Mouse (Mus musculus) WW6 (cell line): ENCODE measurements around the gene Prdm2.

Experiments
- DNase-seq: peaks from one replicate; pipeline ENCODE4 v3.0.0-alpha.2; 2013; ENCODE audit warnings: low read depth, low spot score

The Prdm2 gene

DNA sequence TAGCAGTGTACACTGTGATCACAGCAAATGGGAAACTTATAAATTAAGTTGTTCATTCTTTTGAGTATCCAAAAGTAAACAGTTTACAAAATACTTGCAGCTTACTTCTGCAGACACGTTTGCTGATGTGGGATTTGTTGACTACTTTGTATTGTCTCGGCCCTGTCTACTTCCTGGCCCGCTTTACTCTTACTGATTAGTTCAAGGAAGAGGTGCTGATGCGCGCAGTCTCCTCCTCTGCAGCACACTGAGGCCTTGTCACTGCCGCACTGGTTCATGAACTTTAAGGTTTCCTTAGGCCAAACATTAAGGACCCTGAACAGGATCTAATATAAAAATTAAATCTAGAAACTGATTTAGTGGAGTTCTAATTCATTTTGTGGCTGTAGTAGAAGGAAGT lies 58.2 kb downstream of the Prdm2 start:
- no peak for DNase-seq

DNA sequence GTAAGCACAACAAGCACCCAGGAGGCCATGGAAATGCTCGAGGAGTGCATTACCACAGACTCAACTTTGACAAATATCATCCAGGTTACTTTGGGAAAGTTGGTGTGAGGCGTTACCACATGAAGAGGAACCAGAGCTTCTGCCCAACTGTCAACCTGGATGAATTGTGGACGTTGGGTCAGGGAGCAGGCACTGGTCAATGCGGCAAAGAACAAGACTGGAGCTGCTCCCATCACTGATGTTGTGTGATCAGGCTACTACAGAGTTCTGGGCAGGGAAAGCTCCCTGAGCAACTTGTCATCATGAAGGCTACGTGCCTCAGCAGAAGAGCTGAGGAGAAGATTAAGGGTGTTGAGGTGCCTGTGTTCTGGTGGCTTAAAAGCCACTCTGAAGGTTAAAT lies 60.2 kb downstream of the Prdm2 start:
- DNase-seq = no peak

DNA sequence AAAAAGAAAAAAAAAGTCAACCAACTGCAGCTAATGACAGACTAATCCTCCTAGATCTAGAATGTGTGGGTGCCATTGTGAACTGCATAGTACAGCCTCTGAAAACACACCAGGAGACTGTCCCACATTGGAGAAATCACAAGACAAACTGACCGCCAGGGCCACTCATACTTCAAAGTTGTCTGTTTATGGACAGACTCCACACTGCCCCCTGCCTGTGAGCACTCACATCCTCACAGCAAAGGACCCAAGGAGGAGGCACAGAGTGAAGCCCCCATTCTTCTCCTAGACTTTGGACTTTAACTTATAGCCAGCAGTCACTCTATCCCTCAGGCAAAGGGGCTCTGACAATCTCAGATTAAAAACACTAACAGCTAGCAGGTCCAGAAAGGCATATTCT lies 61.5 kb downstream of the Prdm2 start:
- no peak for DNase-seq

DNA sequence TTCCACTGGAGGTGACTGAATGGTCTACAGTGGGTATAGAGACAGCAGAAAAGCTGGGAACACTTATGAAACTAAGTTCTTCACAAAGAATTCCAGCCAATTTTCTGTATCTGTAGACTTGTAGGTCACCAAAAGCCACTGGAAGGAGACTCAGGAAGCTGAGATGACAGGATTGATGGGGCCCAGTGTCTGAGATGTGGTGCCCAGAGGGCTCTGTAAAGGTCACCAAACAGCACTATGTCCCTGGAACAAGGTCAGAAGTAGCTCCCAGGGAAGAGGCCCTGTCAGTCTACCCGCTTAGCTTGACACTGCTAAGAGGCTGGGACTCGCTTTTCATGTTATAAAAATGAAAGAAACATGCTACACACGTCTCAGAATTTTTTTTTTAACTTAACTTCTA lies 65.1 kb downstream of the Prdm2 start:
- DNase-seq = no peak

DNA sequence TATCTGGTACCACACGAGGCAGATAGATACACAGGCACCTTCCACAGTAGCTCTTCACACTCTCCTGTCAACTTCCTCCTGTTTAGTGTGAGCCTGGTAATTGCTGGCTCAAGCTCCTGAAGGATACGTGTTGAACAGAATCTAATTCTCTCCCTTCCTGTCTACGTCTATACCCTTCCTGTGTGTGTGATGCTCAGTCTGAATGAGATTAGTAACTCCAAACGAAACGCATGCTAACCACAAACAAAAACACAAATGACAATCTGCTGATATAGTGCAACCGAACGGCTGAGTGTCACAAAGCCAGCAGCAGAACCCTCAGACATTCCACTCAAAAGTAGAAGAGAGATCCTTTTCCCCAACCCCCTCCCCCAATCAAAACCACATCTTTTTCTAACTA lies 69.2 kb downstream of the Prdm2 start:
- no peak for DNase-seq

DNA sequence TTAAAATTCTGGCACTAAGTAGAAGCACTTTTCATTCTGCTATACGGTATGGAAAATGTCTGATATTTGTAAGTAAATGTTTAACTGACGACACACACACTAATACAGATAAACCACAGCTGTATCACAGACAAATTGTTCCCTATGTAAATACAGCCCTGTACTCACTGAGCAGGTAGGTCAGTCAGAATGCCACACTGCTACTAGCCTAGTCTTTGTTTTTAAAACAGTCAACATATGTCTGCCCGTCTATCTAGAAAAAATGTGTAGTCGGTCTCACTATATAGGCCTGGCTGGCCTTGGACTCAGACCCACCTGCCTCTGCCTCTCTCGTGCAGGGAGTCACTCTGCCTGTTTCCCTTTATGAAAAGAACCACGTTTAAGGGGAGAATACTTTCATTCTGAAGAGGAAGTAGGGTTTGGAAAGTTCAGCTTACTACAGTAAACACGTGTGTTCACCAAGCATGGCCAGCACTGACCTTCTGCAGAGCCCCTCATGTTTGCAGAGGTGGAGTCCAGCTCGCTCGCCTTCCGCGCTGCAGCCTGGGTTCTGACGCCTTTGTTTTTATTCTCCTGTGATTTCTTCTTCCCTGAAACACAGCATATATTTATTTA lies 71.0 kb downstream of the Prdm2 start:
- DNase-seq = no peak

DNA sequence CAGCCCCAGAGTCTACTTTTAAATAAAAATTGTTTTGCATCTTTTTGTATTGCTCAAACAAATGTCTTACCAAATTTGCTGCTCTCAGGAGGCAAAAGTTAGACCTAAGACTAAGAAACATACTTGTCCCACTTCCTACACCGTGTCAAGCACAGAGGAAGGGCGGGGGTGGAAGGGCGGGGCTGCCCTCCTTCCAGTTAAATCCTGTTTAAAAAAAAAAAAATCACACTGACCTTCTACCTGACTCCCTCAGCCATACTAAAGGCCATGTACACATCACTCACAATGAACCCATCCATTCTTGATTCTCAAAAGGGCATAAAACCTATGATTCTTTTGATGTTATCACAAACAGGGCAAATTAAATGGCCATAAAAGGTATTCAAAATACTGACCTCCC lies 71.9 kb downstream of the Prdm2 start:
- DNase-seq = no peak

DNA sequence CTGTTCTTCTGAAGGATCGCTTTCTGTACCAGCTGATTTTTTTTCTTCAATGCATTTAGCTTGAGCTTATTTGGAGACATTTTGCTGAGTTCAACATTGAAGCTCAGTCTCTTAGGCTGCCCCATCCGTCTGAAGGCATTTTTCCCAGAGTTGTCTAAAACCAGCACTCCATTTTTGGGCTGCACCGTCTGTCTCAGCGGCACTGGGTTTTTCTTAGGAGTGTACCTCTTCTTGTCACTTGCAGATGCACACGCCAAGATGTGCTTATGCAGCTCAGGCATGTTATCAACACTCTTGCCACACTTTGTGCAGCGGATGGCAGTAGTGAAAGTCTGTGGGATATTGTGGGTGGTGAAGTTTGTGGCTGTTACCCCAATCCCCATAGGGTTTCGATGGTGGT lies 80.4 kb downstream of the Prdm2 start:
- DNase-seq = no peak

DNA sequence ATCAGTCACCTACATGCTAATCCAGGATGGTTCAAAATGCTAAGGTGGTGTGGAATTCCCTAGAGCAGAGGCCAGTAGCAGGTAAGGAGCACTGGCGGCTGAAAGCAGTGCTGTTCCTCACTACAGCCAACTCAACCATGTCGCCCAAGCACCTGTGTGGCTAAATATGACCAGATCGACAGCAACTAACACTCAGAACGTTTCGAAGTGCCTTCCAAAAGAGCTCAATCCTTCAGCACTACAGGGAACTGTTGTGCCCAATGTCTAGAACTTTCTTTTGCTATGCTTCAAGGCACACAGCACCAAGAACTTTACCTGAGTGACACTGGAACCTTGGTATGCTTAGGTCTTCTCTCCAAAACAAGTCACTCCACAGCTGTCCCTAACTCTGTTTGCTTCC lies 82.4 kb downstream of the Prdm2 start:
- no peak for DNase-seq

DNA sequence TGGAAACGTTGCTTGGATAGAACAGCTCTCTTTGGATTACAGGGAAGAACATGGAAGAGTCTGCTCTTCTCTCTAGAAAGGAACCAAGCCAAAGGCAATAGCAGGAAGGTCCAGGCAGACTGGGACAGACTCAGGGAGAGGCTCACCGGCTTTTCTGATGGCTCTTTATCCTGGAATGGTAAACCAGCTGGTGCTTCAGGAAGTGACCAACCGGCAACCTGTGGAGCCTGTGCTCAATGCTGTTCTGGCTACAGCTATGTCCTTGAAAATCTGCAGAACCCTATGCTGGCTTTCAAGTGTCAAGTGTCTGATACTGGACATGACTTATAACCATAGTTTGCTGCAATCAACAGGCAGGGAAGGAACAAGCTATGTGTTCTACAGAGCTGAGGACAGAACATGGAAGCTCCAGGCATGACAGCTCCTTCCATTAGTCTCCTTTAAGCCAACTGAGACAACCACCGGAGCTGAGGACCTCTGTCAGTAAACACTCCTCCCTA lies 83.5 kb downstream of the Prdm2 start:
- no peak for DNase-seq

DNA sequence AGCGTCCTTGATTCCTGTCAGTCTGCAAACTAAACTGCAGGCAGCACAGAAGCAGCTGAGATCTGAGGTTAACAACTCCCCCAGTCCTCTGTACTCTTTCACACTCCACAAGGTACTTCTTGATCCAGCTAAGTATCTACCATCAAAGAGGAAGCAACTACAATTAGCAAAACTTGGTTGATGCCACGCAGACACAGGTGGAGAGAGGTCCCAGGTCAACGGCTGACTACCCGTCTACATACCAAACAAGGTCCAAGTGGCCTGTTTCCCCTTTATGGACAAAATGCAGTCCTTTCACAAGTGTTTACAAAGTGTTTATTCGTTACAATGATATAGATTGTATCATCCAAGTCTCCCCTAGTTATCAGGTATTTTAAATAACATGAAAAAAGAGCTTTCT lies 85.6 kb downstream of the Prdm2 start:
- no peak for DNase-seq

DNA sequence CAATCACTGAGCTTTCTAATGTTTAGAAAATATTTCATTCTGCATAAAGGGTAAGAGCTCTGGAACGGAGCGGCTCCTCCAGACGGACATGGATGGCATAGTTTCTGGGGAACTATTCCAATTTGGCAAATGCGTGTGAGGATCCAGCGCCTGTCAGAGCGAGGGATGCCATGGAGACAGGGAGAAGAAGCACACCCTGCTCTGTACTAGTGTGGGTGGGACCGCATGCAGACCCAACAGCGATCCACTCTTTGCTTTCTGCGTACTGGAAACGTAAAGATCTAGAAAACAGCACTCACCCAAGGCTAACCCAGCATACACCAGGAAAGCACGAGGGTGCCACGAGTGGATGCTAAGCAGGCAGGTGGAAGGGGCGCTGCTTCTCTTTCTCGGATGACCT lies 86.3 kb downstream of the Prdm2 start:
- DNase-seq = no peak

DNA sequence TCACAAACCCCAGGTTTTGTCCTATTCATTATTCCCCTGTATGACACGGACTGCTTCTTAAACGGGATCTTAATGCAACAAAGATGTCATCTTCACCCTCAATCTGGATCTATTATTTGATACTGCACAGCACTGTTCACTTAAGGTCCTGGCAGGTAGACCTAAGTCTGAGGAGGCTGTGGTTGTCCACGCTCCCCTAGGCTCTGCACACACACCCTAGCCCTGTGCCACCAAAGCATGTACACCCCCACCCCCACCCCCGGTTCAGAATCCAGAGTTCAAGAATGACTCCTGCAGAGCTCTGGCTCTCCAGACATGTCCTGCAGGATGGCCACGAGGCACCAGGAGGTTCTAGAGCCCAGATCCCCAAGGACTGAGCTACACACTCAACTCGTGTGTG lies 87.5 kb downstream of the Prdm2 start:
- no peak for DNase-seq

DNA sequence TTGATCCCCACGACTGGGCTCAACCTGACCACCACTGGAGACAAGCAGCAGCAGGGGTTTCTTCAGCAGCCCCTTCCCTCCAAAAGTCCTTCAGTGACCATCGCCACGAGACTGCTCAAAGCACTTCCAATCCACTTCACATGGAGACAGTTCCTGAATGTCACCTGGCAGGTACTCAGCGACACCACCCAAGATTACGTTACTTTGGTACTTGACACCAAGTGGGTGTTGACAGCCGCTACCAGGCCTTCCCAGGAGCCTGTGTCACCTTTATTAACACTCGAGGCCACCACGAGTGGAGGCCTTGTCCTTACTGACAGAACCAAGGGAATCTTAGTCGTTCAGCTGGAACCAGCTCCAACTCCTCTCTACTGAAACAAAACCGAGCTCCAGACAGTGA lies 89.8 kb downstream of the Prdm2 start:
- no peak for DNase-seq

DNA sequence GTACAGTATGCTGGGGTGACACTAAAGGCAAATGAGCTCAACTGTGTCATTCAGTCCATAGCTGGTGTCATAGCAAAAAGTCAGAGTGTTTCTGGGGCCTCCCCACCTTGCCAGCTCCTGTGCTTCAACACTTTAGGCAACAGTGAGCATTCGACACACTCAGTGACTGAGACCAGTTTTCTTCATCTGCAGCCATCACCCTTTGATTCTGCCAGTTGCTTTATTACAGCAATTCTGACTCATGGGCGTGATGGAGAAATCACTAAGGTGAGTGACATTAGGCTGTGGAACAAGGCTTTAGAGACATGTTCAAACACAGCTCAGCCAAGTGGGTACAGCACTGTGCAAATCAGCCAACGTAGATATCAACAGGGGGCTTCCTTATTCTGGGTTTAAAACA lies 91.6 kb downstream of the Prdm2 start:
- no peak for DNase-seq

DNA sequence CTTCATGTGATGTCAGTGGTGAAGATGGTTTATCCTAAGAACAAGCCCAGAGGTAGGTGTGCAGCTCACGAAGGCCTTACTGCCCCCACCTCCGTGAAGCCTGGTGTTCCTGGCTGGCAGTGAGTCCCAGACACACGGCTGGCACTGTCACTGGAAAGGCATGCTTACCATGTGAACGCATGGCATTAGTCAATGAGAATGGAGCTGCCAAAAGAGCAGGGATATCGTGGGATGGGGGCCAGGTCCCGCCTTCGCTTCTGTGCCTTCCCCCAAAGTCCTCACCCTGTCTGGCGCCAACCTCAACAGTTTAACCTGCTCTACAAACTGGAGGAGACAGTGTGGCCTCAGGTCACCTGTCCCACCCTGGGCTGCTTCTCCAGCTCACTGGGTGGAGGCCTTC lies 92.8 kb downstream of the Prdm2 start:
- DNase-seq = no peak

DNA sequence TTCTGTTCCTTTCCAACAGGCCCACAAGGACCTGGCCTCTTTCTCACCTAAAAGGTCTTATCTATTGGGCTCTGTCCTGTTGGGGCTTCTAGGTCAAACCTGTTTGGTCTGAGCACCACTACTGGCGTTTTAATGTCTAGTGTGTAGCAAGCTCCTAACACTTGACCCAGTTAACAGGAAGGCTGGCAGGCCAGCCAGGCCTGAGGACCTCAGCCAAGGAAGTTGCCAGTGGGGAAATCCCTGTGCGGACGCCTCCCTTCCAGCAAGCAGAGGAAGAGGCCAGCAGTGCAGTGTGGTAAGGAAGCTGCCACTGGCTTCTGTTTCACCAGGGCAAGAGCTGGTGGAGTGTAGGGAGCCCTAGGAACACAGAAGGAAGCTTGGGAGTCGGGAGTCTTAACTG lies 94.0 kb downstream of the Prdm2 start:
- no peak for DNase-seq

DNA sequence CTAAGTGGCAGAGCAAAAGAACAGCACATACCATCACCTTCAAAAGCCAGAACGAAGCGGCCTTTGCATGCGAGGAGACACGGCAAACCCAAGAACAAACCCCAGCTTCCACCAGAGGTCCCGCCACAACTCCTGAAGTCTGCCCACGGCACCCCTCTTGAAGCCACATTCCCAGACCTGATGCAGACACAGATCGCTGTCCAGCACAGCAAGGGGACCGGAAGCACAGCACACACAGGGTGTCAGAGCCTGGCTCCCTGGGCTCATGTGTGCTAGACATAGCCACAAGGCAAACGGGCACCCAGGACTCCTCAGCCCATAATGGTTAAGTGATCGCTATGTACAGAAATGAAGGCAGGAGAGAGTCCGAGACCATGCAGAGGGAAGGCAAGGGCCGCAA lies 96.9 kb downstream of the Prdm2 start:
- no peak for DNase-seq

DNA sequence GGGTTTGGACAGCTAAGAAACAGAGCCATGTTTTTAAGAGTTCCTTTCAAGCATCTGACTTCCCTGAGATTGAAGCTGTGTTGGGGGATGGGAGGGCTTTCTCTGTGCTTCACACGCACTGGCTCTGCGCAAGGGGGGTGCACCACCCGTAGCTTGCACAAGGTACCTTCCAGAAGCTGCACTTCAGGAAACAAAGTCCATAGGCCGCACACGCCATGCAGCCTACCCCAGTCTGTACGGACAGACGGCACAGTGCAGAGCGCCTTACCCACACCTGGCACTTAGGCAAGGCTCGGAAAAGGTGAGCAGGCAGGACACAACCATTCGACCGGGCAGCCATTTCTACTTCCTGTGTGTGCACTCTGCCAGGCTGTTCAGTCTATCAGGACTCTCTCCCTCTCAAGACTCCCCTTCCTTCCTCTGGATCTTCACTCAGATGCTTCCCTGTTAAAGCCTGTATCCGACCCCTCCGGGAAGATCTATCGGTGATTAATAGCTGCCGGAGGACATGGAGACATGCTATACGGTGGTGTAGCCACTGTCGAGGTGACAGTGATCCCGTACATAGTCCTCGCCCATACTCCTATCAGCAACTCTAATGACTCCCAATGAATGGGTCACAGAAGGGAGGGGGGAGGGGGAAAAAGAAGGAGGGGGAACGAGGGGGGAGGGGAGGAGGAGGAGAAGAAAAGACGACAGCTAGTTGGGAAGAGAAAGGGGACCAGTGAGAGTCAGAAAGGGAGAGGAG lies 98.4 kb downstream of the Prdm2 start:
- DNase-seq = no peak

DNA sequence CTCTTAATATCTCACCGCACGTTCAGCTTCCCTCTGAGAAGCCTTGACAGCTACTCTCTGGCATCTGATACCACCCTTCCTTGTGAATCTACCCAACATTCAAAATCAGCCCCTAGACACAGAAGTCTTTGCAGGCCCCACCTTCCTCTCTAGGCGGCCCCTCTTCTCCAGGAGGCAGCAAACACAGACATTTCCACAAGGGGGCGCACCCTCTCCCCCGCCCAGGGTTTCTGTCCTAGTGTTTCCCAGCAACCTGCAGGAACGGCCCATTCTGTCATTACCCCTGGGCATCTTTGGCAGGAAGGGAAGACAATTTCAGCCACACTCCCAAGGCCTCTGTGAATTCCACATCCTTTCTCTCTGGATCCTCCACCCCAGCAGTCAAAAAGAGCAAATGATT lies 99.8 kb downstream of the Prdm2 start:
- peak; percentile 48 for DNase-seq

DNA sequence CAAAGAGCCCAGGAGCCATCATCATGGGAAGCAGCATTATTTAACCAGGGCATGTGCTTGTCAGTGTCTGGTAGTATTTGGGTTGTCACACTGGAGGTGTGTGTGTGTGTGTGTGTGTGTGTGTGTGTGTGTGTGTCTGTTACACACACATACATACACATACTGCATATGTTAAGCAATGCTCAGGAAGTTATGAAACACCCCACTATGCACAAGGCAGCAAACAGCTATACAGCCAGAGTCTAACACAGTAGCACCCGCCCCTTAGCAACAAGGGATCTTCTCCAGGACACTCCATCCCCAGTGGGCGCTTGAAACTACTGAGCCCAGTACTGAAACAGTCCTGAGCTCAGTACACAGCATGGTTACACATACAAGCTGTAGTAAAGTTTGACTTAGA lies 100.4 kb downstream of the Prdm2 start:
- no peak for DNase-seq

DNA sequence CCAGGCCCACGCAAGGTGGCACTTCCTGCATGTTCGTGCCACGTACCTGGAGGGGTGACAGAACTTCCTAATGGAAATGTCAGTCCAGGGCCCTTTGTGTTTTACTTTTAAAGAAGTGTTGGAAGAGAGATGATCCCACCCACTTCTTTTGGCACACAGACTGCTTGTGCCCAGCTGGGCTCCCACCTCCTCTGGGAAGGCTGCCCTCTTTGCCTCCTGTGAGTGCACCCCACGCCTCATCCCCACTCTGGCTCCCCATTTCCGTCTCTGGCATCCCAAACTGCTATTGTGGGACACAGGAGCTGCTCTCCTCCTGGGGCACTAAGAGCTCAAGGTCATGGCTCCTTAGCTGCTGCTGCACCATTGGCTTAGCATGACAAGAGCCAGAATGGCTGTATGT lies 100.9 kb downstream of the Prdm2 start:
- no peak for DNase-seq

DNA sequence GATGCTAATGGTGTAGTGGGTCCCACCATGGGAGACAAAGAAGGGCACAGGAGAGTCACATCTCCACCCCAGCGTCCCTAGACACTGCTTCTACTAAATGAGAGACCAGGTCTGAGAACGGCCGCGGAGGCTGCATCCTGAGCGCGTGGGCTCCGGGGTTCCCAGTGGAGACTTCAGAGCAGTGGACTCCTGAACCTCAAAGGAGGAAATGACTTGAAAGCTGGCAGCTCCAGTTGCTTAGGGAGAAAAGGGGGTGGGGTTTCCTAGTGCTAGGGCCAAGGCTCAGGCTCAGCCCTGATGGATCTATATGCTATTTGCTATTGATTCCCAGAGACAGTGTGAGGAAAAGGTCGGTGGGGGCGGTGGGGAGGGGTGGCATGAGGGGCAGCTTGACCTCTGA lies 104.2 kb downstream of the Prdm2 start:
- DNase-seq = no peak

DNA sequence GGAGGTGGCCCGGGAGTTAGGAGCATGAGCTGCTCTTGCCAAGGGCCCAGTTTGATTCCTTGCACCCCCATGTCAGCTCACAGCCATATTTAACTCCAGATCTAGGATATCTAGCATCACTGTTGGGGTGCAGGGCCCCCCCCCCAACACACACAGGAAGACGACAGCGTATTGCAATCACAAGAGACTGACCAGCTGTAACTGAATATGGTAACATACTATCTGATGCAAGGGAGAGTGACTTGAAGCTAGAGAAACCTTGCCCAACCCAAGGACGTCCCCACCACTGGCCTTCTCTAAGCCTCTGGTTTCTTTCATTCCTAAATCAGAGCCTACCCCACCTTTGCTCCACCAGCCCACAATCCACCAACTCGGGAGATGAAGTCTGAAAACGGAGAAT lies 105.8 kb downstream of the Prdm2 start:
- DNase-seq = no peak
